Mouse (Mus musculus): ENCODE measurements around the gene Btbd9. TPM values are rescaled to one million over a fixed set of nuclear protein-coding genes. Genes with fewer than 3 reads are reported as not detected.

The Btbd9 gene
- total RNA-seq, 2 experiments from 2014 or later: 9.7 to 14.8 TPM

DNA sequence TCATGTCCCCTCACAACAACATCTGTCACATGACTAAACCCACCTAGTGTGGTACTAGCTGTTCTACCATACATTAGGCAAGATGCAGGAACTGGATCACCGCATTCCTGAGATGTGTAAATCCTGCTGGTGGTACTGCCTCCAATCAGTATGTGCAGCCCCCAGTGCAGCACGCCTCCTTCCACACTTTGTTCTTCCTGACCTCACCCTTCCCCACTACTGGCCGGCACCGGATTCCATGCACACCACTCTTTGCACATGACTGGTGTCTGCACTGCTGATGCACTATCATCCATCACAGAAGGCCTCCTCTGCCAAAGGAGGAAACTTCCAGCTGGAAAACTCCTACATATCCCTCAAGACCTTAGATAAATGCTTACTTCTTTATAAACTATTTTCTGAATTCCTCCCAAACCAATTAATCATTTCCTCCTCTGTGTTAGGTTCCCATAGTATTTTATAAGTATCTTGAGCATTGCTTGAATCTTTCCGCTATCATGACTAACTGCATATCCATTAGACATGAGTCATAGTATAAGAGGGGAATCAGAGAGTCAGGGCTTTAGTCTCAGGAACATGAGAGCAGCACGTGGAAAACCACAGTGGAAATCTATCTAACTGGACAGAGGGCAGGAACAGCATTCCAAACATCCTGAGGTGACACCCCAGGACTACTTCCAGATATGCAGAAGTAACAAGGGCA, 111.1 kb downstream of the Btbd9 start:
- DNase-seq: no peak
- intact Hi-C loops (cut with DNase I; ENCODE audit: low total_unique reads): no loop called here

DNA sequence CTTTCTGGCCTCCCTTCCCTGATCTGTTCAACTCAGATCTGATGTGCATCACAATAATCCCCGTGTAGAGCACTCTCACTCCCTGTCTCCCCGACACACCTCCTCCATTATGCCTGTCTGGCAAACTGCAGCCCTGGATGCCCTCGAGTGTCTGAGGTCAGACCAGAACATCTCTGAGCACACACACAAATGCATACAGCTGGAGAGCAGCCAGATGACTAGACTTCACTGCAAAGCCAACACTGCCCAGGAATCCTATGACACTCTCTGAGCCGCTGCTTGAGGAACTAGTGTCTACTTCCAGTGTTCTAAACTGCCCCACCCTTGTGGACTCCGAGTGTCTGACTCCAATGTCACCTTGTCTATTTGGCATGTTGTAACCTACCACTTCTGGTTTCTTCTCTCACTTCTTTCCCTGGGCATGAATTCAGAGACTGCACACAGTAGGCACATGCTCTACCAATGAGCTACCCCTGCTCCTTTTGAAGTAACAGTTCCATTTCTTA, 112.0 kb downstream of the Btbd9 start:
- intact Hi-C loops (cut with DNase I; ENCODE audit: low total_unique reads): no loop called here
- DNase-seq: no peak

DNA sequence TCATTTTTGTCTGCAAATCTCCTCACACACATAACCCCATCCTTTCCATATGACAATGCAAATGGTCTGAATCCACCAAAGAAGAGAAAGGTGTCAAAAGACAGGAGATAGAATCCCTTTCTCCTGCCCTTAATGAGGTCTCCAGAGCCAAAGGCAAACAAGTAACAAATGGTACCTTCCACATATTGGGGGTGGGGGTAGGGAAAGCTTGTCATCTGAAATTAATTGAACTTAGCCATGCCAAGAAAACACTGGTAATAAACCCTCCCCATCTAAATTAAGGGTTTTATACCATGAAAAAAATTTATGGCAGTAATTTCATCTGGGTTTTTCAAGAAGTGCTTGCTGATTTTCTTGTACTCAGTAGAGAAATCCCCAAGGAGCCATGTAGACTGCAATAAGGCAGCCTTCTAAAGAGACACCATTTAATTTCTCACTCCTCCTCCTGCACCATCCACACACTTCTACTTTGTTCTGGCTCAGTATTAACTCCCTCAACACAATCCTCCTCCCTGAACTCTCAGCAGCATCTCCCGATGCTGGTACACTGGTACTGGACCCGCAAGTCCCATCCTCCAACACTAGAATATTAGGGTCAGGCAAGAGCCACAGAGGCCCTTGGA, 115.5 kb downstream of the Btbd9 start:
- intact Hi-C loops (cut with DNase I; ENCODE audit: low total_unique reads): no loop called here
- no peak for DNase-seq

DNA sequence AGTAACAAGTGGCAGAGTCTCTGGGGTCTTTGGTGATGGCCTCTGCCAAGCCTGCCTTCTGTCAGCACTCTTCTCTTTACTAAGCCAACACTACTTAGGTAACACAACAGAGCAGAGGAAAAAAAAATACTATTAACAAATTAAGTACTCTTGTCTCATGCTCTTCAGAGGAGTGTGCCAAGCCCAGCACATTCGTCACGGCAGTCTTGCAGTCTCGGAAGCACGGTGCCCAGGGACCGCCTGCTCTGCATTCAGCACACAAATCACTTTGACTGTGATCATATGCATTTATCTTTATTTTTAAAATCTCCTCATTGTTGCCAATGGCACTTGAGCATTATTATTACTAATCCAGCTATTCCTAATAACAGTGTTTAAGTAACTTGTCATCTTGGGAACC, 116.6 kb downstream of the Btbd9 start:
- DNase-seq: no peak
- intact Hi-C loops (cut with DNase I; ENCODE audit: low total_unique reads): loop anchor here (5.0 to 10.0 kb wide), 4 partner anchors 255 to 487 kb away; partner anchors contain the start of gene Mdga1

DNA sequence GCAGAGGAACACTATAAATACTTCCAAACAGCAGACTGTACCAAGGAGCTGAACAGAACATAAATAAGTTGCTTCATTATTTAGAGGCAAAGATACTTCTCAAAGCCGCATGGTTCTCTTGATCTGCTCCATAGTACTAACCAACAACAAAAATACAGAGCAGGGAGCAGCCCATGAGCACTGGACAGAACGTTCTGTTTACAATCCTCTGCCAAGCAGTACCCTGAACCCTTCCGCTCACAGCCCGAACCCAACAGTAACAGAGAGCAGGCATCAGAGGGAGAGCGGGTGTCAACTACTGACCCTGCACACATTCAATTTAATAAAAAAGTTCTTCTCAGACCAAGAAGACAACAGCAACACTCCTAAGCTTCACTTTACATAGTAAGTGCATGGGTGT, 117.4 kb downstream of the Btbd9 start:
- no peak for DNase-seq
- intact Hi-C loops (cut with DNase I; ENCODE audit: low total_unique reads): loop anchor here (5.0 to 10.0 kb wide), 4 partner anchors 254 to 487 kb away; partner anchors contain the start of gene Mdga1

DNA sequence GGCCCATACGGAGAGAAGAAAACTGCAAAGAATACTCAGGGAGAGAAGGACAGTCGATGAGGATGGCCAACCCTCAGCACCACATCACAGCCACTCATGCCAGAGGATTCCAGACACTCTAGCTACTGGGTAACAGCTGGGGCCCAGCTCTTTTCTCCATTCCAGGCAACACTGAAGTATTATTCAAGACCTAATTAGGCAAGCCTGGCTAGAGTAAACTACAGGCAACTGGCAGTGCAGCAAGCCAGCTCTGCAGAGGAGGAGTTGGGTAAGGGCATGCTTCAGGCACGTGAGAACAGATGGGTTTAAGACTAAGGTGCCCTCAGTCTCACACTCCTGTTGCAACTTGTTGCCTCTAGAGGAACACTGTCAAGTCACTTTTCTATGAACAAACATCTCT, 118.0 kb downstream of the Btbd9 start:
- intact Hi-C loops (cut with DNase I; ENCODE audit: low total_unique reads): loop anchor here (5.0 to 10.0 kb wide), 4 partner anchors 254 to 486 kb away; partner anchors contain the start of gene Mdga1
- peak; percentile 43 for DNase-seq

DNA sequence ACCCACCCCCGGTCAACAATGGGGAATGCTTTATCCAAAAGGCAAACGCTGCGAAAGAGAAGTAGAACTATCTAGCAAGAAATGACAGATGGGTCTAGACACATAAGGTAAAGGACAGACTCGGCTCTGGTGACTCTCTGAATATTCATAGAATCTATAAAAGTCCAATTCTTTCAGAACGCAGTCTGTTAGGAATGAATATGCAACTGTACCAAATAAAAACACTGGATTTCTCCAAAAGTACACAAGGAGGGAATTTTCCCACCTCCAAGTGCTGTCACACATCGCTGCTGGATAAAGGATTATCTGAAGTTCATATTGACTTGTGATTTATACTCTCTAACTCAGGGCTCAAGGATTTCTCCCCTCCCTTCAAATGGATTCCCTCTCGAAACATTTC, 118.8 kb downstream of the Btbd9 start:
- no peak for DNase-seq
- intact Hi-C loops (cut with DNase I; ENCODE audit: low total_unique reads): loop anchor here (5.0 to 10.0 kb wide), 4 partner anchors 253 to 485 kb away; partner anchors contain the start of gene Mdga1

DNA sequence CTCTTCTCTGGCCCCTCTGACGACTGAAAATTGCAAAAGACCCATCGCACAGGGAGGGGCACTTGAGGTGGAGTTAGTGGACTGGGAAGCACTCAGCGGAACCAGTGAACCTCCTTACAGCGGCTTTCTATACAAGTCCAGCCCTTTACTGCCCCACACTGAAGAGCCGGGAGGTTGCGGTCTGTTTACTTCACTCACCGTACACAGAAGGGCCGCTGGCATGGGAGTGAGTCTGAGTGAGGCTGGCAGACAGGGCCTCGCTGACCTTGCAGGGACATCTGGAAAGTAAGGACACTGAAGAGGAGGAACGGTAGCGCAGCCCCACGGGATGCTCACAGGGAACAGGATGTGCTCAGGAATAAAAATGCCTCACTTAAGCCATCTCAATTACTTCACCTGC, 120.0 kb downstream of the Btbd9 start:
- intact Hi-C loops (cut with DNase I; ENCODE audit: low total_unique reads): loop anchor here (5.0 to 10.0 kb wide), 4 partner anchors 251 to 484 kb away; partner anchors contain the start of gene Mdga1
- DNase-seq: no peak

DNA sequence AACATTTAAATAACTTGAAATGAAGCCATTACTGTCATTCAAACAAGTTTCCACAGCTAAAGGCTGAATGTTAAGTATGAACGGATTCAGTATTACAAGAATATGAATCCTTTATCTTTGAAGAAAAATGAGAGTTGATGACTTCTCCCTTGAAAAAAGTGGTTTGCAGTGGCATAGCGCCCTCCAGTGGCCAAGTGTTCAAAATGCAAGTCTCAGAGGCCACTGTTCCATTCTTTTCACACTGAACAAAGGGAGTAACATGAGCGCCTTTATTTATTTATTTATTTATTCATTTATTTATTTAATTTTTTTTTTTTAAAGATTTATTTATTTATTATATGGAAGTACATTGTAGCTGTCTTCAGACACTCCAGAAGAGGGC, 121.4 kb downstream of the Btbd9 start:
- peak; percentile 65 for DNase-seq
- intact Hi-C loops (cut with DNase I; ENCODE audit: low total_unique reads): loop anchor here (5.0 to 10.0 kb wide), 4 partner anchors 250 to 483 kb away; partner anchors contain the start of gene Mdga1

DNA sequence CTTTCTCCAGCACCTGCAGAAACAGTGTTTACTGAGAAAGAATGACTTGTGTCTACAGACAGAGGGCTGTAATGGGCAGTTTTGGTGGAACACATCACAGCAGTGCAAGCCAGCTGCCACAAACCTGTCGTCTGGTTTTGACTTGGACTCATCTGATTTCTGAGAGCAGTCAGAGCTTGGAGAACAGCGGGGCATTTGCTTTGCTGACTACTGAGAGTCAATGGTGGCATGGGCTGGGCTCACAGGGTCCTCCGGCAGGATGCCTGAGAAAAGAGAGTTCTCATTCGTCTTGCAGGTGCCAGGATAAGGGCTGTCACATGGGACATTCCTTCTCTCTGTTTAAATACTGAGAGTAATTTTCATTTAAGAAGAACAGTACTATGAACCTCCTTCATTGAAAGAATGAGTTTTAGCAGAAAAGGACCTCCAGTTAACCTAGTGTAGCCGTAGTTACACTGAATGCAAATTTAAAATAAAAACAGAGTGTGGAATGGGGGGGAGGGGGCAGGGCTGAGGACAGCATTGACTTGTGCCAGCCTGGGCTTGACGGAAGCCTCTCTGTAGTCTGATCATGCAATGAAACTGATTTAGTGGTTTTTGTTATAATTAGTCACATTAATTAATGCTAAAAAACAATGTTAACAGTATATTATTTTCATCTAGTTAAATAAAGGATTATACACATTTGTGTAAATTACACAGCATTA, 122.0 kb downstream of the Btbd9 start:
- intact Hi-C loops (cut with DNase I; ENCODE audit: low total_unique reads): loop anchor here (10.0 kb wide), 3 partner anchors 250 to 390 kb away; no protein-coding TSS in a partner anchor
- no peak for DNase-seq

DNA sequence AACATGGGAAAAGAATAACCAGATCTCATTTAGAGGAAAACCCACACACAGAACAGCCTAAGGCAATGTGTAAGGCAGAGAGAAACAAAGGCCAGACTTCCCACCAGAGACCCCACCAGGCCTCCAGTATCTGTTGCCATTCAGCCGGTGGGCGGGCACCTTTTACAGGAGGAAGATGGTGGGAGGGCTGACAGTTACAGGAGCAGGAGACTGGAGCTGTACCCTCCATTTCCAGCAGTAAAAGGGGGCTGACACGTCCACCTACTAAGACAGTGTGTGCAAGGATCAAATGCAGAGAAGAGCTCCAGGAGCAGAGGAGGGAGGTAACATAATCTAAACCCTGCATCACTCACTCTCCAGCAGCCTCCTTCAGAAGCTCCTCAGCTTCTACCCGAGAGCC, 123.0 kb downstream of the Btbd9 start:
- intact Hi-C loops (cut with DNase I; ENCODE audit: low total_unique reads): loop anchor here (10.0 kb wide), 3 partner anchors 248 to 392 kb away; no protein-coding TSS in a partner anchor
- DNase-seq: no peak

DNA sequence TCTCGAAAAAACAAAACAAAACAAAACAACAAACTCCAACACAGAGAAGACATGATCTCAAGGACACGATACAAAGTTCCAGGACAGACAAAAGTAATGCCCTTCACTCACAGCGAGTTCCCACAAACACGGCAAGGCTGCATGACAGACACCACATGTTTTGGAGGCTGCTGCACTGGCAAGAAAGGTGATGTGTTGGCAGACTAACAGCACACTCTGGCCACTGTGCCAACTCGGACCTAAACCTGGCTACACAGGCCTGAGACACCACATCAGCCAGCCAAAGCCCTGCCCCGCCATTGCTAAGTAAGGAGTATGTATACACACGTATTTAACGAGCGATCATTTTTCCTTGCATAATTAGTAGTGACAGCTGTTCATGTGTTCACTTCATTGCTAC, 123.9 kb downstream of the Btbd9 start:
- no peak for DNase-seq
- intact Hi-C loops (cut with DNase I; ENCODE audit: low total_unique reads): loop anchor here (10.0 kb wide), 3 partner anchors 248 to 392 kb away; no protein-coding TSS in a partner anchor

DNA sequence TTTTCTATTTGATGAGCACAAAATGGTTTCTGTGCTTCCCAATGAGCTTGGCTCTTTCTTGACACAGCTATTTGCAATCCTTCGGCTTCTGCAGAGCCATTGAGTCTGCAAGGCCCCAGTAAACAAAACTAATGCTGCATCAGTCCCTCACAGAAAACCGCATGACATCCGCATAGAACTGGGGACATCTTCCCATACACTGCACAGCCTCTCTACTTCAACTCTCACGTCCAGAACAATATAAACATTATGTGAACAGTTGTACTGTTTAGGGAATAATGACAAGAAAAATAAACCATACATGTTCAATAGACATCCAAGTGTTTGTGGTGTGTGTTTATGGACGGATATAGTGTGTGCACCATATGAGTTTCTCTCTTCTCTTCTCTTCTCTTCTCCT, 127.7 kb downstream of the Btbd9 start:
- intact Hi-C loops (cut with DNase I; ENCODE audit: low total_unique reads): no loop called here
- no peak for DNase-seq

DNA sequence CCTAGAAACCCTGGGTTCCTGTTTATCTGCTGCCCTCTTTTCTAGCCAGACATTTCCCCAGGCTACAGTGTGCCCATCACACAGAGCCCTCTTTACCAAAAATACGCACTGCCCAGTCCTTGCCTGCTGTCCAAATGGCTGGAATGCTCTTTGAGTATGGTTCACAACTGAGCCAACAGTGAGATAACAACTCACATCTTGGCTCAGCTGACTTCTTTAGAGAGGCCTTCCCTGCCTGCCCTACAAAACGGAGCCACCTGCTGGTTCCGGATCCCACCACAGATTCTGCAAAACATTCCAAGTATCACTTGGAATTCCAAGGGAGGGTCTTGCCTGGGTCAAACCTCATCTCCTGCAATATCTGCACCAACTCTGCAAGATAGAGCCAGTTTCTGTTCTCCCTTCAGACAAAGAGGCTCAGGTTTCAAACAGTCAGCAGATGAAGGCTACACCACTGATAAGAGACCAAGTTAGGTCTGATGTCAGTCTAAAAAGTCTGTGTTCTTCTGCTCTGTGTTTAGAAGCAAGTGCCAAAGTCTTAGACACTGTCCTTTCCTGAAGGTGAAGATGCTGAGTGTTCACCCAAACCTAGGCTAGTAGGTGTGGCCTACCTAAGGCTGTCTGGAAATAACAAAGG, 130.4 kb downstream of the Btbd9 start:
- intact Hi-C loops (cut with DNase I; ENCODE audit: low total_unique reads): no loop called here
- no peak for DNase-seq

DNA sequence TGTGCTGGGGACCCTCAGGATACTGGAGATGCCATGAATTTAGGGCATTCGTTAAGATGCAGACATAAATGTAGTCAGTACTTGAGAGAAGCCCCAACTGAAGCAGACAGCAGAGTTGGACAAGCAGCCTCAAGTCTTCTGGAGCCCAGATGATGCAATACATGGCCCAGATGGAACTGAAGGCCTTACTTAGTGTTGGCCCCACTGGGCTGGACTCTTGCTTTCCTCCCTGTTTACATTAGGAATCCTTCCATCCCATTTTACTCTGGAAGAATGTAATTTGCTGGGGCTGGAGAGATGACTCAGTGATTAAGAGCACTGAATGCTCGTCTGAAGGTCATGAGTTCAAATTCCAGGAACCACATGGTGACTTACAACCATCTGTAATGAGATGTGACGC, 136.6 kb downstream of the Btbd9 start:
- no peak for DNase-seq
- intact Hi-C loops (cut with DNase I; ENCODE audit: low total_unique reads): loop anchor here (10.0 kb wide), 1 partner anchor 315 kb away; no protein-coding TSS in a partner anchor

DNA sequence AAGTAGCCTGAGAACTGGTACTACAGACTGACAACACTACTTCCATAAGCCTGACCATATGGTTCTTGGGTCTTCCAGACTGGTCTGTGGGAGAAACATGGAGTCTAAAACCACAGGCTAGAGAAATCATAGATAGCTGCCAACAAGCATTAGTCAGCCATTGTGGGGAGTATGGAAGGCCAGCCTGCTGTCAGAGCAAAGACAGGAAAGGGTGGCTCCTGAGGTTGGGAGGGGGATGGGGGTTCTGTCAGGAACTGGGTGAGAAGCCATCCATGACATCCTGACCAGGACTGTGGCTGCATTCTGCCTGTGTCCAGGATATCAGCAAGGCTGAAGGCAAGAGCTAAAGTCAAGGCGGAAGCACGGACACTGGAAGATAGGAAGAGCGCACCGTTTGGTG, 137.5 kb downstream of the Btbd9 start:
- no peak for DNase-seq
- intact Hi-C loops (cut with DNase I; ENCODE audit: low total_unique reads): loop anchor here (10.0 kb wide), 1 partner anchor 314 kb away; no protein-coding TSS in a partner anchor

DNA sequence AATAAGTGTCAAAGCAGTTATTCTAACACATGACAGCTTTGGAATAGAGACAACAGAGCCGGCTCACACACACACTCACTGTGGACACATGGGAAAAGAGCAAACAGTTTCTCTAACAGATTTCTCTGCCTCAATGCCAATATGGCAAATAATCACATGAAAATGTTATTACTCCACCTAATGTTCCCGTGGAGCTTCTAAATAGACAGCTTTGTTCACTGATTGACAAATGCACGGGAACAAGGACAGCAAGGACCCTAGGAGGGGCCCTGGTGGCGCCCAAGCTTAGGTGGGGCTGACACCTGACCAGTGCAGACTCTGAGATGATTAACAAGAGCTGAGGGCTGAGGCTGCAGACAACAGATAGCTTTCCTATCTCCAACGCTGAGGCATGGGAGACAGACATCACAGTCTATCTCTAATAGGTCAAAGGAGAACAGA, 140.2 kb downstream of the Btbd9 start:
- intact Hi-C loops (cut with DNase I; ENCODE audit: low total_unique reads): loop anchor here (10.0 kb wide), 1 partner anchor 311 kb away; no protein-coding TSS in a partner anchor
- DNase-seq: no peak

DNA sequence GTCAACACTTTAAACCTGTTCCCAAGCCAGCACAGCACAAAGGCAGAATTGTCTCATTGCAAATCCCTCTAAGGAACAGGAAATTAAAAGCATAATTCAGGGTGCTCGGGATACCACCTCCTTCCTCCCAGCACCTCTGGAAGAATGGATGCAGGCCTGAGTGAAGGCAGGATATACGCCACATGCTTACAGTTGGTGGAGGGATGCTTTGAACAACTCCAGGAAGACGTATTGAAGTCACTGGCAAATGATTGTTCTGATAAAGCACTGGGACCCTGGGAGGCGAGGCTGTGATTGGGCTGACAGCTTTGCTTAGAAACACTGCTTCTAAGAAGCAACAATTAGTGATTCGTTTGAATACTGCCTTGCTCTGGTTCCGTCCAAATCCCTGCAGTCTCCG, 140.8 kb downstream of the Btbd9 start:
- intact Hi-C loops (cut with DNase I; ENCODE audit: low total_unique reads): loop anchor here (10.0 kb wide), 1 partner anchor 311 kb away; no protein-coding TSS in a partner anchor
- DNase-seq: no peak

DNA sequence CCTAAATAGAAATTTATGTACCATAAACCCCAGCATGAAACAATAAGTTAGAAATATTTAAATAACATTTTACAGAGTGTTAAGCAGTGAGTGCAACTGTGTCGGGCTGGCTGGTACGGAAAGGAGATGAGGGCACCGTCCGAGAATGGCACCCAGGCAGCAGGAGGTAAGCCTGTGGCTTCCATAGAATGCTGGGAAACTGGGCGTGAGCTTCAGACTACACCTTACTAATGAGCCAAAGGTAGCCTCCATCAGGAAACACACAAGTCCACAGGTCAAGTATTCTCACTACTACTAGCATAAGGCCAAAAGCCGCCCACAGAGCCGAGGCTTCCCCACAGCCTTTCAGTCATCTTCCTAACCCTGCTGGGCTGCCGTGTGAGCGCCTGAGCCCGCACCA, 144.2 kb downstream of the Btbd9 start:
- intact Hi-C loops (cut with DNase I; ENCODE audit: low total_unique reads): loop anchor here (10.0 kb wide), 1 partner anchor 307 kb away; no protein-coding TSS in a partner anchor

More for the DNA sequence above, 144.2 kb downstream of the Btbd9 start:
- no peak for DNase-seq
